Mouse (Mus musculus) 3134 (cell line): ENCODE results near the gene Aarsd1.
"Not testable (repeated sequence)": the region's sequence is repeated elsewhere in the genome, so short reads cannot be mapped to it uniquely, and the experiment has no call there.

Experiments used
- DNase-seq: peaks from one replicate; pipeline ENCODE4 v3.0.0-alpha.2; 2011; ENCODE audit warnings: low spot score; ENCODE audit not compliant: insufficient read length; ENCODE audit errors: extremely low read depth

The Aarsd1 gene

DNA sequence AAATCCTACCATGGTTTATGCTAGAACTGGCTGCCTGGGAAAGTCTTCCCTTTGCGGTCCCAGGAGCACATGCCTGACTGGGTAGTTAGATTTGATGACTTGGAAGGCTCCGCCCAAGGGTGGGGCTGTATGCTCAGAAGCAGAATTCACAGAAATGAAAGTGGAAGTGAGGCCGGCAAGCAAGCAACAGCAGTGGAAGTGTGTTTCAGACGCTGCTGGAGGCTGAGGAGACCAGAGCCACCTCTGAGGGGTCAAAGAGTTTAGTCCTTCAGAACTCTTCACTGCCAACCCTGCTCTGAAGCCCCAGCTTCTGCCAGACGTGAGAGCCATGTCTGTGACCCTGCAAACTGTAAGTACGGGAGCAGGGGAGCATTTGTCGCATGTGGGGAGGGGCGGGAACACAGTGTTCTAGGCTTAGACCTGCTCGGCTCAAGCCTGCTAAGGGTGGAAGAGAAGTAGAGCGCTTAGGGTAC is 30.9 kb upstream of the Aarsd1 start, which contains the start of gene Ifi35:
Gene Ifi35, plus strand, starts transcription at position 134 of the 473 bp plus-strand sequence.
- peak; percentile 77 for DNase-seq

DNA sequence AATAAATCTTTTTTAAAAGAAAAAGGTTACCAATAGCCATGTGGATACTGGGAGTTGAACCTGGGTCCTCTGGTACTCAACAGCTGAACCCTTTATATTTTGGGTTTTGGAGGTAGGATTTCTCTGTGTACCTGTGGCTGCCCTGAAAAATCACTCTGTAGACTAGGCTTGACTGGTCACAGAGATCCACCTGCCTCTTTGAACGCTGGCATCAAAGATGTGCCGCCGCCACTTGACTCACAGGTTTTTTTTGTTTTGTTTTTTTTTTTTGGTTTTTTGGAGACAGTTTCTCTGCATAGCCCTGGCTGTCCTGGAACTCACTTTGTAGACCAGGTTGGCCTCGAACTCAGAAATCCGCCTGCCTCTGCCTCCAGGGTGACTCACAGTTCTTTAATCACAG is 30.4 kb upstream of the Aarsd1 start:
- DNase-seq = no peak

DNA sequence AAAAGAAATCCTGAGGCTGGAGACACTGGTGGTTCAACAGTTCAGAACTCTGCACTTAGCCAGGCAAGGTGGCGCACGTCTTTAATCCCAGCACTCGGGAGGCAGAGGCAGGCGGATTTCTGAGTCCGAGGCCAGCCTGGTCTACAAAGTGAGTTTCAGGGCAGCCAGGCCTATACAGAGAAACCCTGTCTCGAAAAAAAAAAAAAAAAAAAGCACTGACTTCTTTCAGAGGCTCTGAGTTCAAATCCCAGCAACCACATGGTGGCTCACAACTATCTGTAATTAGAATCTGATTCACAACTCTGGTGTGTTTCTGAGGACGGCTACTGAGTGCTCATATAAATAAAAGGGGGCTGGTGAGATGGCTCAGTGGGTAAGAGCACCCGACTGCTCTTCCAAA is 29.4 kb upstream of the Aarsd1 start:
- not testable (repeated sequence) for DNase-seq

DNA sequence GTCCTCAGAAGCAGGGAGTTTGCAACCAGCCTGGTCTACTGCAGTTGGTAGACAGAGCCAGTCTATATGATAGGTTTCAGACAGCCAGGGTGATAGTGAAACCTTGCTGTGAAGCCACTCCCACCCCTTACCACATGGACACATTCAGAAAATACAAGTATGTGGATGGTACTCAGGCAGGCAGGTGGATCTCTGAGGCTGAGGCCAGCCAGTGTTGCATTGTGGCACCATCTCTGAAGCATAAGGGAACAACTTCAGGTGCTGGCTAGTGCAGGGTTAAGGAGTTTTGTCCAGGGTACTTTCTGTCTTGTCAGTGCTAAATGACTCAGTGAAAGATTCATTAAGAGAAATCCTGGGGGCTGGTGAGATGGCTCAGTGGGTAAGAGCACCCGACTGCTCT is 28.9 kb upstream of the Aarsd1 start:
- DNase-seq = no peak

DNA sequence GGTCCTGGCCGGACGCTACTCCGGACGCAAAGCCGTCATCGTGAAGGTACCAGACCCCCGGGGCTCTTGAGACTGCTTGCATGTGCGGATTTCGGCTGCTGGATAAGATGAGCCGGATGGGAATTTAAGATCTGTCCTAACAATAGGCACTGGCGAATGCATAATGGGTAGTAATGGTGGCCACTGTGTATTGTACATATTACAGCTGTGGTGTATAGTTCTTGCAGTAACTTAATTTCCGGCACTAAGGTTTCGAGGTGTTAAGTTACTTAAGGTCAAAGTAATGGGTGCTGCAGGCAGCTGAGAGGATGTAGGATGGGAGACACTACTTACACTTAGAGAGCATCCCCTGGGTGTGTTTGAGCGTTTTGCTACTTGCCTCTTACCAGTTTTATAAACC is 25.3 kb upstream of the Aarsd1 start:
- DNase-seq = no peak

DNA sequence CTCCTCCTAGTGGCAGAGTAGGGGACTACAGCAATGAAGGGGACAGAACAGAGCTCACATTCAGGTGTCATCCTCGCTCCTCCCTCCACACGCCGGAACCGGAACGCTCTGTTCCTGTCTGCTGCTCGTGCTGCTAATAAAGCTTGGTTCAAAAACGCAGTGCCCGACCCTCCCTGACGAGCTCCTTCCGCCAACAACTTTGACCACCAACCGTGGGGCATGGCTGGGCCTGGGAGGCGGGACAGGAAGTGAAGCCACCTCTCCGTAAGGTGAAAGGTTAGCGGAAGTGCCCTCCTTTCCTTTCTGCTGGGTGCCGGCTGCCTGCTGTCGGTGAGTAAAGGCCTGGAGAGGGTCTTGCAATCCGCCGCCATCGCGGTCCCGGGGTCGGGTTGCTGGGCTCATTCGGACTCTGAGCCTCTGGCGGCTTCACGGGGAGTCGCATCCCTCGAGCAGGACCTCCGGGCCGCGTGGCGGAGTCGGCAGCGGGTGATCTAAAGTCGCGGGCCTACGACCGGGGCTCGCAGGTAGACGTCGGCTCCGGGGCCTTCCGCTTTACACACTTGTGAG is 24.8 kb upstream of the Aarsd1 start, which contains the start of gene Rpl27:
Gene Rpl27, plus strand, starts transcription at position 172 of the 567 bp plus-strand sequence.
- DNase-seq = peak; percentile 97

DNA sequence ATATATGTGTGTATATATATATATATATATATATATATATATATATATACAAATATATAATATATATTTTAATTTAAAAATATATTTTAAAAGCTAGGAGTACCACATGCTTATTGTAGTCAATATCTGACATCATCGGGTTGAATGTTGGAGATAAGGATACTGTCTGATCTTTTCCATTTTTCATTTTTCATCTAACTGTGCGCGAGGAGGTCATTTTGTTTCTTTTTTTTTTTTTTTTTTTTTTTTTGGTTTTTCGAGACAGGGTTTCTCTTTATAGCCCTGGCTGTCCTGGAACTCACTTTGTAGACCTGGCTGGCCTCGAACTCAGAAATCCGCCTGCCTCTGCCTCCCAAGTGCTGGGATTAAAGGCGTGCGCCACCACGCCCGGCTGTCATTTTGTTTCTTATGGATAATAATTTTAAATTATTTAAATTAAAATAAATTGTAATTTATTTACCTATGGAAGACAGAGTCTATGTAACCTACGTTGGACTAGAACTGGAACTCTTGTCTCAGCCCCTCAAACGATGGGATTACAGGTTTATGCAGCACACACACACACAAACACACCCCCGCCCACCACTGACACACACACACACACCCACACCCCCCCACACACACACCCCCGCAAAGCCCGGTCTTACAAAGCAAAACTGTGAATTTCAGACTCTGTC is 24.2 kb upstream of the Aarsd1 start:
- DNase-seq = not testable (repeated sequence)

DNA sequence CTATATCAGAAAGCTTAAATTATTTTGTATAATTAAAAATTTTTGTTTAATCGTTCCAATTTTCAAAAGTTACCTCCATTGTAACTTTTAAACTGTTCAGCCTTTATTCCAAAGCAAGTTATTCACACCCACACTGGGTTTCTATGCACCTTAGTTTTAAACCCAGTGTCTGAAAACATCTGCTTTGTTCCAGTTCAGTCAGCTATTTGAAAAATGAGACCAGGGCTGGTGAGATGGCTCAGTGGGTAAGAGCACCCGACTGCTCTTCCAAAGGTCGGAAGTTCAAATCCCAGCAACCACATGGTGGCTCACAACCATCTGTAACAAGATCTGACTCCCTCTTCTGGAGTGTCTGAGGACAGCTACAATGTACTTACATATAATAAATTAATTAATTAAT is 20.6 kb upstream of the Aarsd1 start:
- DNase-seq = not testable (repeated sequence)

DNA sequence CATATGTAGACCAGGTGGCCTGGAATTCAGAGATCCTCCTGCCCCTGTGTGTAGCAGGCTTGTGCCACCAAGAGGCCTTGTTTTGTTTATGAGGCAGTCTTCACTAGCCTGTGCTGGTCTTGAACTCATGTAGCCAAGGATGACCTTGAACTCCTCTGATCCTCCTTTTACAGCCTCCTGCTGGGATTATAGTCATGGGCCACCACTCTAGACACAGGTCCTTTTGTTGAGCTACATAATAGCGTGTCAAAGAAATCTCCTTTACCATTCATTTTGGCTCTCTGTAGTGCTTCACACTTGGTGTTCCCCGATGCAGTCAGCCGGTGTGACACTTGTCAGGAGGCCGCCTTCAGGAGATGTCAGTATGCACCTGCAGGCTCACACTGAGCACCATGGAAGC is 19.5 kb upstream of the Aarsd1 start:
- DNase-seq = no peak

DNA sequence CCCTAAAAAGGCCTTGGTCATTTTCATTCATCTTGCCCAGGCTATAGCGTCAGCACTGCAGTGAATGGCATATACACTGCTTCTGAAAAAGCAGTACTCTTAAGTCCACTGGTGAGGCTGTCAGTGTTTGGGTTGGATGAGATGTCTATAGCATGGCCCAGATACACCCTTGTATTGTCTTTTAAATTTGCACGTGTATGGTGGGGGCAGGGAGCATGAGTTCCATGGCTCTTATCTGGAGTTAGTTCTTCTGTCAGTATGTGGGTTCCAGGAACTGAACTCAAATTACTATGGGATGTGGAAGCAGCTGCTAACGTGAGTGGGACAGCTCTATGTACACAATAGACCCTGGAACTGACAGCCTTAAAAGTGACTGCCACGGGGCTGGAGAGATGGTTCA is 18.4 kb upstream of the Aarsd1 start:
- DNase-seq = no peak

DNA sequence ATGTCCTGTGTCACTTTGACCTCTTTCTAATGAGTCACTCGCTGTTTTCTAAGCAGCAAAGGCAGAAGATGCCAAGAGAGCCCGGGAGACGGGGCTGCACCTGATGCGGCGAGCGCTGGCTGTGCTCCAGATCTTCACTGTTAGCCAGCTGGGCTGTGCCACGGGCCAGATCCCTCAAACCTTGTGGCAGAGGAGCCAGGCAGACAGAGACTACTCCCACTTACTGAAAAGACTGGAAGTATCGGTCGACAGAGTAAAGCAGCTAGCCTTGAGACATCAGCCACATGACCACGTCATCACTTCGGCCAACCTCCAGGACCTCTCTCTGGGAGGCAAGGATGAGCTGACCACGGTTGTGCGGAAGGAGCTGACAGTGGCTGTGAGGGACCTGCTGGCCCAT is 16.0 kb upstream of the Aarsd1 start:
- DNase-seq = no peak

DNA sequence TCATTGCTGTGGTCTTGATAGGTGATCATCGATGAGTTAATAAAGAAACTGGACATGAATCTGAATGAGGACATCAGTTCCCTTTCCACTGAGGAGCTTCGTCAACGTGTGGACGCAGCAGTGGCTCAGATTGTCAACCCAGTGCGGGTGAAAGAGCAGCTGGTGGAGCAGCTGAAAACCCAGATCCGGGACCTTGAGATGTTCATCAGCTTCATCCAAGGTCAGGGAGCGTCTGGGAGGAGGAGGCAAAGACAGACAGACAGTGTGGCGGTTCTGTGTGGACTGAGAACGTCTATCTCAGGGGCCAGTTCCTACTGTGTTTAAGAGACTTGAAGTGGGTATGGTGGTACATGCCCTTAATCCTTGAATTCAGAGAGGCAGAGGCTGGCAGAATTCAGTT is 13.9 kb upstream of the Aarsd1 start:
- DNase-seq = no peak

DNA sequence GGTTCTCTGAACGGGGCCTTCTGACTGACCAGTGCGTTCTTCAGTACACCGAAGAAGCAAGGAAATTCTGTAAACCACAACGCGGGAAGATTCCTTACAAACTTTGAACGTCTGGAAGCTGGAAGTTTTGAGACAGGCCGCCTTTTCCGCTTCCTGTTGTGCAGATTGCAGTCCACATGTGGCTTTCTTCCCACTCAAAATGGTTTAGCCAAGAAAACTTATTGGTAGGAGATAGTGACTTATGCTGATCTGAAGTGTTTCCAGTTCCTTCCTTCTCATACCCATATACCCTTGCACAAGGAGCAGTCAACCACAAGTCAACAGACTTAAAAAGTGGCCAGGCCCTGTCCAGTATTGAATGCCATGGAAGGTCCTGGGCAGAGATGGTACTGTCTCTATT is 8.8 kb upstream of the Aarsd1 start:
- DNase-seq = no peak

DNA sequence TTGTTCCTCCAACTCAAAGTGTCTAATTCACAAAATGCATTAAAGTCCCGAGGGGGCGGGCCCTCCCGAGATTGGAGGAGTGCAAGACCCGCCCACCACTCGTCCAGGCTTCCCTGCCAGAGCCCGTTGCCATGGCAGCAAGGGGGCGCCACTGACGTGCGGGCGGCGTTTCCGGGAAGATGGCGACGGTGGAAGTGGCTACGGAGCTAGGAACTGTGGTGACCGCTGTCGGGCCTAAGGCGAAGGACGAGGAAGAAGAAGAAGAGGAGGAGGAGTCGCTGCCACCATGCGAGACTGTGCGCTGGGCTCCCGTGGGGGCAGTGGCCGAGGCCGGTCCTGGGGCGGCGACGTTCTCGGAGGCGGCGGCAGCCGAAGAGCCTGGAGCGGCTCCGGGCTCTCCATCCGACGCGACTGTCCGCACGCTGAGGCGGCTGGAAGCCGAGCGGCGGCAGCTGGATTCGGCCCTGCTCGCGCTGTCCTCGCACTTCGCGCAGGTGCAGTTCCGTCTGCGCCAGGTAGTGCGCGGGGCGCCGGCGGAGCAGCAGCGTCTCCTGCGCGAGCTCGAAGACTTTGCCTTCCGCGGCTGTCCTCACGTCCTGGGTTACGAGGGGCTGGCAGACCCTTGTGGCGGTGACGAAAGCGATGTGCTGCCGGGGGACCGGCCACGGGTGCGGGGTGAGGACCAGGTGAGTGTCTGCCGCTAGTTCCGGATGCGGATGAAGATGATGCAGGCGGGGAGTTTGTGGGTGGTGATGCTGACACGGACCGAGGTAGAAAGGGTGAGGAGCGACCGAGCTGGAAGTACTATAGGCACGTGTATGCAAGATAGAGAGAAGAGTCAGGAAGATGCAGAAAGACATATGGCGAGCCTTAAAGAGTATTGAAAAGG is 7.8 kb upstream of the Aarsd1 start, which contains the start of the genes Rundc1 and Ptges3l:
Gene Rundc1, plus strand, starts transcription at position 161 of the 889 bp plus-strand sequence.
Gene Ptges3l, minus strand, starts transcription at position 409 of the 889 bp plus-strand sequence.
- DNase-seq = peak; percentile 92

DNA sequence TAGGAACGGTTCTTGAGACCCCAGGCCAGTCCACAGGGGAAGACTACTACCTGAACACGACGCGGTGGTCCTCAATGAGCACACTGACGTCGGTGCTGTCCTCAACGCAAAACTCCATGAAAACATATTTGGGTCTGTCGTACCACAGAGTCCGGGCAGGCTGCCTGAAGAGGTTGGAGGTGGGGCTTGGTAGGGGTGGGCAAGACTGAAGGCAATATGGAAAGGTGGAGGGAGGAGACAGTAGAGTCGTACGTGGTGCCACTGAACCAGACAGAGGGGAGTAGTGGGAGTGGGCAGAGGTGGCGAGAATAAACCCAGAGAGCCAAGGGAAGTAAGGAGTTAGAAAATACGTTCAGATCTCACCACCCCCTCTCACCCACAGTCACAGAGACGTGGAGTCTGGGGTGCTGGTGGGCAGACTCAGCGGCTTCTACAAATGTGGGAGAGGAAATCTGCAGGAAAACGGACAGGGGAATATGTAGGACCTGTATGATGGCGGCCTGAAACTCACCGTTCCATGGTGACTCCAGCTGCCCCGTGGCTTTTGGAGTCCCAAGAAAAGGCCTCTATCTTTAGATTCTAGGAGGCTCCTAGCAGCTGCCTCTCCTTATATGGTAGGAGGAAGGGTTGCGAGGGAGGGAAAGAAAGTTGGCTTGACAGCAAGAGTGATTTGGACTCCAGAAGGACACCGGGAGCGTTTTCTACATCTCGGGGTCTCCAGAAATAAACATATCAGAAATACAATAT is 6.9 kb upstream of the Aarsd1 start, which contains the start of gene Gm27029:
Gene Gm27029, minus strand, starts transcription at position 692 of the 747 bp plus-strand sequence.
- peak; percentile 51 for DNase-seq

DNA sequence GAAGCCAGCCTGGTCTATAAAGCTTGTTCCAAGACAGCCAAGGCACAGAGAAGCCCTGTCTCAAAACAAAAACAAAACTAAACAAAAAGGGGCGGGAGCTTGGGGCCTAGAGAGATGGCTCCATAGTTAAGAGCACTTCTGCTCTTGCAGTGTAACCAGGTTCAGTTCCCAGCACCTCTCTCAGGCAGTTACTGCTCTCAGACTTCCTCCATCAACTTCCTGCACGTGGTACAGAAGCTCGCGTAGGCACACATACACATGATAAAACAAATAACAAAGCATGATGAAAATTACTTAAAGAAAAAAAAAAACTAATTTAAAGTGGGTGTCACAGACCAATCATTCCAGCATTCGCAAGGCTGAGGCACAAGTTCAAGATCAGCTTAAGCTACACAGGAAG is 2.7 kb upstream of the Aarsd1 start:
- DNase-seq = no peak

DNA sequence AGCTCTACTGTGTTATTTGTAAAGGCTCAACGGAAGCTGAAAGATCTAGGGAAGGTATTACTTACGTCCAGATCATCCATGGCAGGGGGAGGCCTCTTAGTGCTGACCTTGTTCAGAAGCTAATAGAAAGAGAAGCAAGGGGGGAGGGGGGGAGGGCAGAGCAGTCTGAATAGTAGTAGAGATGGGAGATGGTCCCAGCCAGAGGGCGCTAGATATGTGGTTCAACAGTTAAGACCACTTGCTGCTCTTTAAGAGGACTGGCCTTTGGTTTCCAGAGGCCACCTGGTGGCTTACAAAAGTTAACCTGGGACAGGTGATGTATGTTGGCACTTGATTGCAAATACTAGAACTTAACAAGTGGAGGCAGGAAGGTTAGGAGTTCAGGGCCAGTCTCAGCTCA is 2.2 kb upstream of the Aarsd1 start:
- DNase-seq = no peak

DNA sequence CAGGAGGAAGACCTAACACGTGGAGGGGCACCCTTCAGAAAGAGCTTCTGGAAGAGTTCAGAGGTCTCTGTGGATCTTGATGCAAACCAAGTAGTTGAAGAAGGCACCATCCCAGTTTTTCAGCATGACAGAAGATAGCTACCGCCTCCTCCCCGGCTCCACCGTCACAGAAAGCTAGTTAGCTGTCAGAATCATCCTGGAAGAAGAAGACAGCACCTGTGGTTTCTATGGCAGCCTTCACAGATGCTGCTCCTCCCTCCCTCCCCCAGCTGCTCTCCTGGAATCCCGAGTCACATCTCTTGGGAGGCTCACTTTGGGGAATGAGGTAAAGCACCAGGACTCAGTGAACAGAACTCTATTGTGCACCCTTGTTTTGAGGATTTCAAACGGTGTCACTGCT is 1.6 kb upstream of the Aarsd1 start:
- no peak for DNase-seq

DNA sequence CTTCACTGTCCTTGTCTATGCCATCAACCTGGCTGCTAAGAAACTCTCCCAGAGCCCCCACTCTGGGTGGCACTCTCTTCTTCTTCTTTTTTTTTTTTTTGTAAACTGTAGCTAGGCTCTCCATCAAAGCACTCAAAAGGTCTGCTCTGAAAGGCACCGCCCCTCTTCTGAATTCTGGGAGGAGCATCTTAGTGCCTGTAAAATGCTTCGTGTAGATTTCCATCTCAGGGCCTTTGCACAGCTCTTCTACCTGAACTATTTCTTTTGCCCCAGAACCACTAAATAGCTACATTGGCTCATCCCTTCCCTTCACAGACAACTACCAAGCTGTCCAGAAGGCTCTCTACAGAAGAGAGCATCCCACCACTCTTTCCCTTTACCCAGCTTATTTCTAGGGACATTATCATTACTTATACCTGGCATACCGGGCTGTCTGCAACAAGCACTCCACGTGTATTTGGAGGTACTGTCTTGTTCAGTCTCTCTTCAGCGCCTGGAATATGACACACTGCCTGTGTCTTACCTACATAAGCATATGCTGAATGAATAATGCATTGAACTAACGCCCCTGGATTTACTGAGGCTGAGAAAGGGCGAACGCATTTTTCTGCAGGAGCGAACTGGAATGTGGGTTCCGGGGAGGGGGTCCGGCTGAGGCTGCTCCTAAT is 848 bp downstream of the Aarsd1 start:
- no peak for DNase-seq

DNA sequence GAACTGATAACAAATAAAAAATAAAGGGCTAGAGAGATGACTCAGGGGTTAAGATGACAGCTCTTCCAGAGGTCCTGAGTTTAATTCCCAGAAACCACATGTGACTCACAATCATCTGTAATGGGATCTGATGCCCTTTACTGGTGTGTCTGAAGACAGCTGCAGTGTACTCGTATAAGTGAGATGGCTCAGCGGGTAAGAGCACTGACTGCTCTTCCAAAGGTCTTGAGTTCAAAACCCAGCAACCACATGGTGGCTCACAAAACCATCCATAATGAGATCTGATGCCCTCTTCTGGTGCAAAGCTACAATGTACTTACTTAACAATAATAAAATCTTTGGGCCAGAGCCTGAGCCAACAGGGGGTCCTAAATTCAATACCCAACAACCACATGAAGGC is 2.1 kb downstream of the Aarsd1 start:
- DNase-seq = peak; percentile 45
